Mouse (Mus musculus) midbrain, embryonic 14.5 days (tissue): ENCODE measurements around the gene Crb3. TPM values are rescaled to one million over a fixed set of nuclear protein-coding genes. Genes with fewer than 3 reads are reported as not detected.

Experiments
- ATAC-seq: fragments of 200-750 bp; cut with Nextera tagmentation; 2 replicates; pipeline ENCODE4 v1.8.0; 2017; ENCODE audit warnings: moderate number of reproducible peaks, moderate library complexity; ENCODE audit not compliant: low FRiP score, low TSS enrichment
- DNase-seq: peaks from one replicate; pipeline ENCODE4 v3.0.0-alpha.2; 2015
- H3K27ac ChIP-seq: fragments of 300-500 bp; sonication (generic); replicated peaks from 2 replicates; pipeline ENCODE4 v1.5.1; 2014; ENCODE audit warnings: mild to moderate bottlenecking, low read depth, low read length, moderate library complexity
- H3K27me3 ChIP-seq: fragments of 300-500 bp; sonication (generic); 2 replicates; pipeline ENCODE4 v1.6.1; 2014; ENCODE audit warnings: low read length, control low read depth, mixed read lengths; ENCODE audit not compliant: control insufficient read depth, insufficient read depth
- H3K36me3 ChIP-seq: fragments of 300-500 bp; sonication (generic); 2 replicates; pipeline ENCODE4 v1.6.1; 2014; ENCODE audit warnings: low read length, control low read depth; ENCODE audit not compliant: control insufficient read depth, insufficient read depth
- H3K4me1 ChIP-seq: fragments of 300-500 bp; sonication (generic); 2 replicates; pipeline ENCODE4 v1.6.1; 2014; ENCODE audit warnings: mild to moderate bottlenecking, antibody characterized with exemption, low read length, control low read depth; ENCODE audit not compliant: control insufficient read depth, insufficient read depth
- H3K4me2 ChIP-seq: fragments of 300-500 bp; sonication (generic); 2 replicates; pipeline ENCODE4 v1.6.1; 2014; ENCODE audit warnings: mild to moderate bottlenecking, low read length, moderate library complexity
- H3K4me3 ChIP-seq: fragments of 300-500 bp; sonication (generic); replicated peaks from 2 replicates; pipeline ENCODE4 v1.5.1; 2014; ENCODE audit warnings: low read depth, low read length
- H3K9ac ChIP-seq: fragments of 300-500 bp; sonication (generic); replicated peaks from 2 replicates; pipeline ENCODE4 v1.6.1; 2014; ENCODE audit warnings: mild to moderate bottlenecking, low read length, moderate library complexity
- H3K9me3 ChIP-seq: fragments of 300-500 bp; sonication (generic); 2 replicates; pipeline ENCODE4 v1.6.1; 2016; ENCODE audit warnings: low read length, control low read depth, mixed read lengths; ENCODE audit not compliant: control insufficient read depth
- WGBS: fragments of 180-500 bp; shearing (Covaris S2); extraction: QIAGEN DNeasy Blood & Tissue Kit; methylation state at CpG from one replicate; pipeline ENCODE4 v1.1.7; 2014; 5-methylcytosine and 5-hydroxymethylcytosine counted together
- polyA plus RNA-seq: library from polyadenylated mRNA; unstranded; fragments of >200 nt; fragmentation: Nextera tagmentation; extraction: Ambion mirVana; gene quantifications from 2 replicates; pipeline ENCODE4 v1.2.1, GENCODE M21; 2014

Crb3 gene
- polyA plus RNA-seq, 1 experiment from 2014 or later: 1.2 TPM

GRCm38 (mm10) chr17:57087049-57087832, 28.3 kb downstream of the Crb3 start, which contains the start of gene Tubb4a:
Tubb4a (minus strand) TSS chr17:57087782.
- Histone ChIP-seq H3K36me3 (peaks cover 26% of the 10 kb centered on the region), H3K9me3 (no peaks in the 10 kb centered on the region), H3K27ac (peak within 1 kb of the TSS; percentile 85), H3K9ac (peak within 1 kb of the TSS; percentile 66), H3K27me3 (no peaks in the 10 kb centered on the region), H3K4me3 (peak within 1 kb of the TSS; percentile 59), H3K4me1 (peaks cover 18% of the 10 kb centered on the region), H3K4me2 (peak within 1 kb of the TSS; percentile 73)
- DNase-seq (peak; percentile 94), ATAC-seq (peak; percentile 92)
- under 1% methylated on average over 31 of the region's 31 CpGs for WGBS

GRCm38 (mm10) chr17:57094222-57094621, 35.3 kb downstream of the Crb3 start:
- 95% methylated on average over 3 of the region's 3 CpGs for WGBS
- no peaks in the 10 kb centered on the region for H3K4me1 ChIP-seq
- no peaks in the 10 kb centered on the region for H3K27me3 ChIP-seq
- no peak overlapping the region for H3K4me3 ChIP-seq
- no peak overlapping the region for H3K4me2 ChIP-seq
- ATAC-seq (no peak), DNase-seq (no peak)
- H3K36me3 ChIP-seq: no peaks in the 10 kb centered on the region
- H3K27ac ChIP-seq: no peak overlapping the region
- no peak overlapping the region for H3K9ac ChIP-seq
- H3K9me3 ChIP-seq: no peaks in the 10 kb centered on the region

GRCm38 (mm10) chr17:57095855-57096622, 37.1 kb downstream of the Crb3 start:
- Histone ChIP-seq H3K9ac (no peak overlapping the region), H3K9me3 (no peaks in the 10 kb centered on the region)
- ATAC-seq: peak; percentile 46

GRCm38 (mm10) chr17:57096623-57096920, 37.7 kb downstream of the Crb3 start:
- H3K4me2 ChIP-seq: peak overlapping the region; percentile 35
- H3K4me3 ChIP-seq: no peak overlapping the region
- 2% methylated on average over 11 of the region's 11 CpGs for WGBS
- no peak overlapping the region for H3K27ac ChIP-seq
- H3K4me1 ChIP-seq: no peaks in the 10 kb centered on the region
- no peaks in the 10 kb centered on the region for H3K36me3 ChIP-seq
- DNase-seq: peak; percentile 86
- peak; percentile 70 for ATAC-seq
- H3K9ac ChIP-seq: no peak overlapping the region
- no peaks in the 10 kb centered on the region for H3K9me3 ChIP-seq
- no peaks in the 10 kb centered on the region for H3K27me3 ChIP-seq

More at GRCm38 (mm10) chr17:57095855-57096622, 37.1 kb downstream of the Crb3 start:
- Histone ChIP-seq H3K27ac (no peak overlapping the region), H3K4me3 (no peak overlapping the region), H3K4me1 (no peaks in the 10 kb centered on the region), H3K4me2 (peak overlapping the region; percentile 35), H3K27me3 (no peaks in the 10 kb centered on the region), H3K36me3 (no peaks in the 10 kb centered on the region)
- peak; percentile 56 for DNase-seq
- 2% methylated on average over 18 of the region's 19 CpGs for WGBS

- Histone ChIP-seq H3K4me3 (no peak overlapping the region), H3K9ac (no peak overlapping the region), H3K9me3 (no peaks in the 10 kb centered on the region), H3K27me3 (no peaks in the 10 kb centered on the region), H3K4me1 (no peaks in the 10 kb centered on the region), H3K27ac (no peak overlapping the region), H3K36me3 (no peaks in the 10 kb centered on the region), H3K4me2 (no peak overlapping the region)
- DNase-seq (no peak), ATAC-seq (no peak)
- WGBS: 84% methylated on average over 5 of the region's 5 CpGs
Observed at GRCm38 (mm10) chr17:57098321-57098720, 39.4 kb downstream of the Crb3 start.

GRCm38 (mm10) chr17:57099629-57100325, 40.9 kb downstream of the Crb3 start:
- DNase-seq (peak; percentile 31), ATAC-seq (no peak)
- Histone ChIP-seq H3K27ac (no peak overlapping the region), H3K9ac (no peak overlapping the region), H3K4me1 (peaks cover 3% of the 10 kb centered on the region; the same call in 1 of the 2 replicates), H3K4me2 (no peak overlapping the region), H3K36me3 (no peaks in the 10 kb centered on the region), H3K27me3 (no peaks in the 10 kb centered on the region), H3K9me3 (no peaks in the 10 kb centered on the region), H3K4me3 (no peak overlapping the region)
- 10% methylated on average over 10 of the region's 10 CpGs for WGBS

GRCm38 (mm10) chr17:57102276-57102675, 43.4 kb downstream of the Crb3 start:
- DNase-seq (no peak), ATAC-seq (no peak)
- no peak overlapping the region for H3K9ac ChIP-seq
- no peaks in the 10 kb centered on the region for H3K9me3 ChIP-seq
- no peaks in the 10 kb centered on the region for H3K36me3 ChIP-seq
- 91% methylated on average over 2 of the region's 2 CpGs for WGBS
- no peak overlapping the region for H3K4me3 ChIP-seq
- H3K4me2 ChIP-seq: no peak overlapping the region
- H3K4me1 ChIP-seq: peaks cover 9% of the 10 kb centered on the region; the same call in 1 of the 2 replicates
- no peak overlapping the region for H3K27ac ChIP-seq
- no peaks in the 10 kb centered on the region for H3K27me3 ChIP-seq

- Histone ChIP-seq H3K9ac (peak overlapping the region; percentile 1; the same call in 1 of the 2 replicates), H3K27ac (no peak overlapping the region), H3K36me3 (no peaks in the 10 kb centered on the region), H3K27me3 (no peaks in the 10 kb centered on the region), H3K4me2 (peak overlapping the region; percentile 87), H3K4me1 (peaks cover 9% of the 10 kb centered on the region; the same call in 1 of the 2 replicates), H3K9me3 (no peaks in the 10 kb centered on the region), H3K4me3 (peak overlapping the region; percentile 59)
- ATAC-seq (no peak), DNase-seq (no peak)
- WGBS: 54% methylated on average over 4 of the region's 4 CpGs
Observed at GRCm38 (mm10) chr17:57104496-57104895, 45.6 kb downstream of the Crb3 start.
